Mouse (Mus musculus) cerebellum, adult 2 months (tissue): Measurements from ENCODE around the gene Prr15l.

Experiments
- CTCF ChIP-seq: fragments of 200-500 bp; IDR thresholded peaks from 2 replicates; pipeline ENCODE4 v1.5.1; 2011; ENCODE audit warnings: low read depth, mild to moderate bottlenecking, control low read depth, low read length, moderate library complexity, borderline replicate concordance; ENCODE audit not compliant: insufficient read depth
- POLR2A ChIP-seq: fragments of 200-500 bp; IDR thresholded peaks from 2 replicates; pipeline ENCODE4 v1.6.1; 2011; ENCODE audit warnings: low read length, control low read depth, borderline replicate concordance; ENCODE audit not compliant: insufficient read depth

- no peak for TF ChIP-seq CTCF
- TF ChIP-seq POLR2A: no peak
These were observed 40.6 kb downstream of the Prr15l start for GRCm38 (mm10) chr11:96968476-96968875.
